In the genomic region with DNA sequence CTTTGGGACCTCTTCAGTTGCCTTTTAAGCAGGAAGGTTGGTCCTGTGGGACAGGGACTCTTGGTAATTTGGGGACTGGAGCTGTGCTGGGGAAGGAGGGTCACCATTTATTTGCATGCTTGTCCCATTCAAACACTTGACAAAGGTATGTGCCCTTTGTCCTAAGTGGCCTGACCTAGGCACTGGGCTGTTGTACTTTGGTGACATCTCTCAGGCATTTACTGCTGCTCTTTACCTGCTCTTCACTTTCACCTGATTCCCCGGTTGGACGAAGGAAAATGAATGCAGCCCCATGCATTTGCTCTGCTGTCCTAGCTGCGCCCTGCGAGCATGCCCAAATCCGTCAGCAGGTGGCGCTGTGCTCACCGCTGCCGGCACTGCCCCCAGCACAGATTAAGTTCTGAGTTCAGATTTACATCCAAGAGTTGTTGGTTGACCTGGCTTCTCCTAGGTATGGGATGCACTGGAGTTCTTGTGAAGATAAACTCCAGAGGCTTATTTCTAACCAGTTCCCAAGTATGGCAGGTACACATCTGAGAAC, we compare ENCODE assay signal across 9 mouse cellular contexts. TPM values are rescaled to one million over a fixed set of nuclear protein-coding genes. Genes with fewer than 3 reads are reported as not detected.
DNase-seq lines count a peak whose midpoint lies in the region; ATAC-seq lines count a peak whose summit lies in the region.
"Had no signal": no experiment of that assay in that cellular context is flagged by ENCODE, and none has a peak within 500 bp of the region (broad histone marks: within the 10 kb centered on the region; RNA-seq: fewer than 3 reads in every experiment).

No protein-coding gene starts in this region.

- H3K4me1 ChIP-seq in forebrain, embryonic 14.5 days (ENCODE audit: control insufficient read depth, insufficient read depth, low read length), result peaks cover 4% of the 10 kb centered on the region
- peaks cover 13% of the 10 kb centered on the region; the same call in 1 of the 2 replicates for H3K4me1 ChIP-seq in forebrain, embryonic 13.5 days
- H3K4me1 ChIP-seq in neural tube, embryonic 15.5 days, result peaks cover 5% of the 10 kb centered on the region
- 0 out of 2 replicates have a peak, but pooled peaks cover 8% of the 10 kb centered on the region for H3K4me1 ChIP-seq in kidney, embryonic 14.5 days (ENCODE audit: control insufficient read depth, insufficient read depth, low read length)

- no peak overlapping the region for H3K4me3 ChIP-seq in forebrain, embryonic 14.5 days (ENCODE audit: low read depth, low read length)
- no peak overlapping the region for H3K4me3 ChIP-seq in forebrain, embryonic 13.5 days
- no peak overlapping the region for H3K4me3 ChIP-seq in neural tube, embryonic 15.5 days (replicated peaks)
- no peak overlapping the region for H3K4me3 ChIP-seq in kidney, embryonic 14.5 days (ENCODE audit: low read length)

- DNase-seq in forebrain, embryonic 14.5 days (ENCODE audit: low spot score), result peak; percentile 28
- DNase-seq in neural tube, embryonic 10.5 days (ENCODE audit: extremely low spot score, low spot score), result peak; percentile 52
- DNase-seq in adrenal gland, postnatal 36 days, result peak; percentile 74 to 81
- peak; percentile 86 for DNase-seq in naive thymus-derived CD4-positive, alpha-beta T cell, adult 2 months (ENCODE audit: low read depth)
- DNase-seq in frontal cortex, postnatal 14 days (ENCODE audit: low spot score in 2 of 2), result no peak

- no peak for ATAC-seq in forebrain, embryonic 14.5 days
- no peak for ATAC-seq in forebrain, embryonic 13.5 days
- ATAC-seq in neural tube, embryonic 15.5 days (ENCODE audit: low FRiP score), result no peak
- 0 out of 2 replicates have a peak, but pooled peaks have one; percentile 9 for ATAC-seq in kidney, embryonic 14.5 days (ENCODE audit: low FRiP score, low TSS enrichment)

- H3K9ac ChIP-seq in forebrain, embryonic 14.5 days (ENCODE audit: low read length), result no peak overlapping the region
- H3K9ac ChIP-seq in forebrain, embryonic 13.5 days, result no peak overlapping the region
- no peak overlapping the region for H3K9ac ChIP-seq in neural tube, embryonic 15.5 days (replicated peaks)
- H3K9ac ChIP-seq in kidney, embryonic 14.5 days (ENCODE audit: low read depth, low read length), result no peak overlapping the region

- H3K4me2 ChIP-seq in forebrain, embryonic 14.5 days (ENCODE audit: low read length), result no peak overlapping the region
- H3K4me2 ChIP-seq in forebrain, embryonic 13.5 days, result no peak overlapping the region
- no peak overlapping the region for H3K4me2 ChIP-seq in neural tube, embryonic 15.5 days
- no peak overlapping the region for H3K4me2 ChIP-seq in kidney, embryonic 14.5 days (replicated peaks; ENCODE audit: low read depth, low read length)

- no peak overlapping the region for H3K27ac ChIP-seq in forebrain, embryonic 14.5 days (ENCODE audit: low read depth, low read length)
- no peak overlapping the region for H3K27ac ChIP-seq in forebrain, embryonic 13.5 days
- H3K27ac ChIP-seq in neural tube, embryonic 15.5 days (replicated peaks), result no peak overlapping the region
- H3K27ac ChIP-seq in kidney, embryonic 14.5 days (ENCODE audit: low read depth, low read length), result no peak overlapping the region

- H3K36me3 ChIP-seq in forebrain, embryonic 14.5 days (ENCODE audit: control insufficient read depth, insufficient read depth, low read length), result no peaks in the 10 kb centered on the region
- H3K36me3 ChIP-seq in forebrain, embryonic 13.5 days (ENCODE audit: poor library complexity, severe bottlenecking), result no peaks in the 10 kb centered on the region
- H3K36me3 ChIP-seq in neural tube, embryonic 15.5 days, result no peaks in the 10 kb centered on the region
- no peaks in the 10 kb centered on the region for H3K36me3 ChIP-seq in kidney, embryonic 14.5 days (ENCODE audit: control insufficient read depth, insufficient read depth, low read length)

- peaks cover 6% of the 10 kb centered on the region; the same call in 1 of the 2 replicates for H3K27me3 ChIP-seq in forebrain, embryonic 14.5 days (replicated peaks; ENCODE audit: control insufficient read depth, insufficient read depth, low read length)
- peaks cover 17% of the 10 kb centered on the region for H3K27me3 ChIP-seq in forebrain, embryonic 13.5 days
- H3K27me3 ChIP-seq in neural tube, embryonic 15.5 days (replicated peaks), result peaks cover 10% of the 10 kb centered on the region
- no peaks in the 10 kb centered on the region for H3K27me3 ChIP-seq in kidney, embryonic 14.5 days (ENCODE audit: control insufficient read depth, insufficient read depth, low read length)

- H3K9me3 ChIP-seq in forebrain, embryonic 14.5 days (replicated peaks; ENCODE audit: control insufficient read depth, low read length), result no peaks in the 10 kb centered on the region
- no peaks in the 10 kb centered on the region for H3K9me3 ChIP-seq in forebrain, embryonic 13.5 days (replicated peaks)
- H3K9me3 ChIP-seq in neural tube, embryonic 15.5 days (replicated peaks), result no peaks in the 10 kb centered on the region
- H3K9me3 ChIP-seq in kidney, embryonic 14.5 days (ENCODE audit: control insufficient read depth, low read length), result no peaks in the 10 kb centered on the region

- WGBS in forebrain, embryonic 14.5 days, result 18% methylated on average over 8 of the region's 8 CpGs
- WGBS in forebrain, embryonic 13.5 days, result 16% methylated on average over 8 of the region's 8 CpGs
- 14% methylated on average over 8 of the region's 8 CpGs for WGBS in neural tube, embryonic 15.5 days
- 13% methylated on average over 8 of the region's 8 CpGs for WGBS in kidney, embryonic 14.5 days

RNA-seq across cellular contexts. Expression of a gene that starts 28.6 kb away (rescaled TPM):
- 24.0 and 25.9 TPM in 2 replicates for polyA plus RNA-seq in forebrain, embryonic 14.5 days (2014; fragmentation: Nextera tagmentation; extraction: Ambion mirVana)
- 26.5 and 31.0 TPM in 2 replicates for polyA plus RNA-seq in forebrain, embryonic 13.5 days (2015; fragmentation: Nextera tagmentation; extraction: Ambion mirVana)
- 19.5 and 21.5 TPM in 2 replicates for polyA plus RNA-seq in neural tube, embryonic 15.5 days (2015; fragmentation: Nextera tagmentation; extraction: Ambion mirVana)
- 10 to 100 TPM; 18.5 to 21.2 TPM for total RNA-seq in adrenal gland, postnatal 36 days (2021)
- 24.9 and 28.9 TPM in 2 replicates for polyA plus RNA-seq in kidney, embryonic 14.5 days (2014; fragmentation: Nextera tagmentation; extraction: Ambion mirVana)

RNA-seq across cellular contexts. Expression of a gene that starts 31.3 kb away (rescaled TPM):
- polyA plus RNA-seq in forebrain, embryonic 14.5 days (2014; fragmentation: Nextera tagmentation; extraction: Ambion mirVana), result 60.6 and 67.2 TPM in 2 replicates
- 67.6 and 75.8 TPM in 2 replicates for polyA plus RNA-seq in forebrain, embryonic 13.5 days (2015; fragmentation: Nextera tagmentation; extraction: Ambion mirVana)
- polyA plus RNA-seq in neural tube, embryonic 15.5 days (2015; fragmentation: Nextera tagmentation; extraction: Ambion mirVana), result 76.5 and 139 TPM in 2 replicates
- 100 to 1,000 TPM; 408 to 430 TPM for total RNA-seq in adrenal gland, postnatal 36 days (2021)
- 257 and 276 TPM in 2 replicates for polyA plus RNA-seq in kidney, embryonic 14.5 days (2014; fragmentation: Nextera tagmentation; extraction: Ambion mirVana)

RNA-seq across cellular contexts. Expression of a gene that starts 36.3 kb away (rescaled TPM):
- polyA plus RNA-seq in forebrain, embryonic 14.5 days (2014; fragmentation: Nextera tagmentation; extraction: Ambion mirVana), result 0.61 and 0.69 TPM in 2 replicates
- polyA plus RNA-seq in forebrain, embryonic 13.5 days (2015; fragmentation: Nextera tagmentation; extraction: Ambion mirVana), result 0.28 and 0.42 TPM in 2 replicates
- 0.63 and 0.78 TPM in 2 replicates for polyA plus RNA-seq in neural tube, embryonic 15.5 days (2015; fragmentation: Nextera tagmentation; extraction: Ambion mirVana)
- not detected for total RNA-seq in adrenal gland, postnatal 36 days (2021)
- polyA plus RNA-seq in kidney, embryonic 14.5 days (2014; fragmentation: Nextera tagmentation; extraction: Ambion mirVana), result 0.39 TPM in 1 of 2 replicates, not detected in the other
- total RNA-seq: layer of hippocampus, adult 18-20 months had no signal

RNA-seq across cellular contexts. Expression of a gene that starts 37.1 kb away (rescaled TPM):
- polyA plus RNA-seq in forebrain, embryonic 14.5 days (2014; fragmentation: Nextera tagmentation; extraction: Ambion mirVana), result 0.18 TPM in 1 of 2 replicates, not detected in the other
- polyA plus RNA-seq in forebrain, embryonic 13.5 days (2015; fragmentation: Nextera tagmentation; extraction: Ambion mirVana), result 0.13 and 0.16 TPM in 2 replicates
- polyA plus RNA-seq in neural tube, embryonic 15.5 days (2015; fragmentation: Nextera tagmentation; extraction: Ambion mirVana), result 0.19 and 0.43 TPM in 2 replicates
- under 1 TPM; 0.23 to 0.60 TPM for total RNA-seq in adrenal gland, postnatal 36 days (2021)
- polyA plus RNA-seq in kidney, embryonic 14.5 days (2014; fragmentation: Nextera tagmentation; extraction: Ambion mirVana), result 1.6 and 2.1 TPM in 2 replicates

Comparison
In these comparisons a context has a peak if more than half of its experiments do, and no peak if none do; other contexts are left out.
1. DNase-seq: peak in forebrain, embryonic 14.5 days (single experiment), neural tube, embryonic 10.5 days (single experiment), adrenal gland, postnatal 36 days (2 of 2) and naive thymus-derived CD4-positive, alpha-beta T cell, adult 2 months (single experiment); none in frontal cortex, postnatal 14 days (0 of 2).